Mouse (Mus musculus): ENCODE measurements around the gene Gm21874. TPM values are rescaled to one million over a fixed set of nuclear protein-coding genes. Genes with fewer than 3 reads are reported as not detected.
"Not testable (repeated sequence)": the region's sequence is repeated elsewhere in the genome, so short reads cannot be mapped to it uniquely, and the experiment has no call there.

Gm21874 gene
- not detected for total RNA-seq (2022)

DNA sequence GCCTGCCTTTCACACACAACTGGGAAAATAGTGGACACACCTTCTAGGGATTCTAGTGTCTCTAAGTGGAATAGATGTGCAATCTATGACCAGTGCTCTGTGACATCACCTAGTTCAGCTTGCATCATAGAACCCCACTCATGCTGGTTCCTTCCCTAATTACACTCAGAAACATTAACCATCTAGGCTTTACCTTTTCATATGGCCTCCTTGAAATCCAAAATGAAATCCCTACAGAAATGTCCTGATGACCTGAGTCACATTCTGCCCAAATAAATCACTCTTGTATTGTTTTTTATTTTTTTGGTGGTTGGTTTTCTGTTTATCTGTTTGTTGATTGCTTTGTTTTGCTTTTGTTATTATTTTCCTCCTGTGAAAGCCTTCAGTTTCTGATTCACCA, at the start of gene Gm21874:
Gm21874 (minus strand) TSS at position 101 of the 400 bp plus-strand sequence.
- DNase-seq (ENCODE audit: low spot score), result not testable (repeated sequence)

Other genes starting within 250 kb of the Gm21874 start
- gene Gm21721, start 214.0 kb downstream of the Gm21874 start, total RNA-seq (2022), result not detected
- gene Gm21812, start 69.0 kb downstream of the Gm21874 start, total RNA-seq (2022), result not detected

Measured in heart, adult 8-10 months (tissue).